Mouse (Mus musculus) small intestine, adult 2 months (tissue): ENCODE measurements at regions not wholly inside any gene's neighbourhood (a gene's known extent, or its start where the extent isn't known, plus 50 kb on each side); places are given as distances from the start of the nearest gene placed in this dataset.

ENCODE experiments used
- CTCF ChIP-seq: fragments of 200-500 bp; IDR thresholded peaks from 2 replicates; pipeline ENCODE4 v1.5.1; 2012; ENCODE audit warnings: low read depth, mild to moderate bottlenecking, control low read depth, inconsistent platforms, low read length, moderate library complexity, mixed read lengths; ENCODE audit not compliant: insufficient replicate concordance, insufficient read length; ENCODE audit errors: extremely low read depth
- POLR2A ChIP-seq: fragments of 200-500 bp; IDR thresholded peaks from 2 replicates; pipeline ENCODE4 v1.6.1; 2012; ENCODE audit warnings: low read depth, mild to moderate bottlenecking, control low read depth, inconsistent platforms, low read length, moderate library complexity

DNA sequence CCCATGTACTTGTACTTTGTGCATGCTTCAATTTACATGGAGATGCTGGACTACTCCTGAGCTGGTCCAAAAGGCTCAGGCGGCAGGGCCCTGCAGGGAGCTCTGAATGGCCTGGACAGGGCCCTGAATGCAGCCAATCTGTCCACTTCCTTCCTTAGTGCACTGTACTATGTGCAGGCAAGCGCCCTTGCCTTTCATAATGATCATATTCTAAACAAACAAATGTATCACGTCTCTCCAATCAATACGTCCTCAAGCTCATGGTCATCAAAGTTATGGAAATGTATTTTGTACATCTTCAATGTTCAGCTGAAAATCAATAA, 253.3 kb downstream of the Irs2 start:
- TF ChIP-seq CTCF (no peak), POLR2A (no peak)
